Mouse (Mus musculus) liver, adult 2 months (tissue): Measurements from ENCODE around the gene Nt5c3b. TPM values are rescaled to one million over a fixed set of nuclear protein-coding genes. Genes with fewer than 3 reads are reported as not detected.

Experiments used
- DNase-seq: peaks from one replicate; pipeline ENCODE4 v3.0.0-alpha.2; 2011; ENCODE audit warnings: low read depth, low spot score; ENCODE audit errors: extremely low read depth
- H3K27ac ChIP-seq: fragments of 200-500 bp; replicated peaks from 2 replicates; pipeline ENCODE4 v1.5.1; 2012; ENCODE audit warnings: low read depth, mild to moderate bottlenecking, control low read depth, inconsistent platforms, low read length; ENCODE audit not compliant: insufficient read depth
- H3K27me3 ChIP-seq: fragments of 200-500 bp; 2 replicates; pipeline ENCODE4 v1.6.1; 2012; ENCODE audit warnings: mild to moderate bottlenecking, moderate library complexity, low read length, inconsistent platforms; ENCODE audit not compliant: control insufficient read depth, insufficient read depth
- H3K36me3 ChIP-seq: fragments of 200-500 bp; 2 replicates; pipeline ENCODE4 v1.6.1; 2012; ENCODE audit warnings: low read length, inconsistent platforms; ENCODE audit not compliant: control insufficient read depth, insufficient read depth
- H3K4me1 ChIP-seq: fragments of 200-500 bp; 2 replicates; pipeline ENCODE4 v1.6.1; 2011; ENCODE audit warnings: low read length; ENCODE audit not compliant: control insufficient read depth, insufficient read depth
- H3K4me3 ChIP-seq: fragments of 200-500 bp; 2 replicates; pipeline ENCODE4 v1.5.1; 2011; ENCODE audit warnings: low read depth, mild to moderate bottlenecking, control low read depth, low read length, moderate library complexity; ENCODE audit not compliant: insufficient read depth
- H3K79me2 ChIP-seq: fragments of 200-500 bp; 2 replicates; pipeline ENCODE4 v1.6.1; 2012; ENCODE audit warnings: inconsistent platforms, mild to moderate bottlenecking, low read length, moderate library complexity; ENCODE audit not compliant: control insufficient read depth, insufficient read depth
- H3K9ac ChIP-seq: fragments of 200-500 bp; 2 replicates; pipeline ENCODE4 v1.6.1; 2012; ENCODE audit warnings: low read depth, mild to moderate bottlenecking, control low read depth, inconsistent platforms, low read length
- CTCF ChIP-seq: fragments of 200-500 bp; IDR thresholded peaks from 2 replicates; pipeline ENCODE4 v1.5.1; 2011; ENCODE audit warnings: low read depth, low read length, control low read depth
- POLR2A ChIP-seq: fragments of 200-500 bp; IDR thresholded peaks from 2 replicates; pipeline ENCODE4 v1.6.1; 2011; ENCODE audit warnings: low read length, control low read depth; ENCODE audit not compliant: insufficient read depth; ENCODE audit errors: extremely low read depth
- WGBS: fragments of 180-500 bp; shearing (Covaris S2); methylation state at CpG from one replicate; pipeline ENCODE4 v1.1.7; 2018; 5-methylcytosine and 5-hydroxymethylcytosine counted together
- polyA plus RNA-seq: library from polyadenylated mRNA; depleted of rRNA; stranded (reverse); fragments of >200 nt; gene quantifications from 2 replicates; pipeline ENCODE4 v1.2.3, GENCODE M21; 2012; rRNA removed
- total RNA-seq: library from RNA; depleted of rRNA; stranded (reverse); fragments of >200 nt; gene quantifications from 2 replicates; pipeline ENCODE4 v1.2.3, GENCODE M21; 2014; rRNA removed

Nt5c3b gene
- total and polyA plus RNA-seq, 2 experiments: 4.4 to 4.8 TPM

- Histone ChIP-seq H3K27me3 (no peaks in the 10 kb centered on the region), H3K27ac (no peak overlapping the region), H3K36me3 (peaks cover 43% of the 10 kb centered on the region), H3K79me2 (no peaks in the 10 kb centered on the region), H3K4me3 (no peak overlapping the region), H3K9ac (no peak overlapping the region), H3K4me1 (no peaks in the 10 kb centered on the region)
- no peak for TF ChIP-seq POLR2A
- no peak for TF ChIP-seq CTCF
- DNase-seq: no peak
- 93% methylated on average over 5 of the region's 5 CpGs for WGBS
Measured at GRCm38 (mm10) chr11:100378446-100378845, 63.2 kb downstream of the Nt5c3b start.

DNA sequence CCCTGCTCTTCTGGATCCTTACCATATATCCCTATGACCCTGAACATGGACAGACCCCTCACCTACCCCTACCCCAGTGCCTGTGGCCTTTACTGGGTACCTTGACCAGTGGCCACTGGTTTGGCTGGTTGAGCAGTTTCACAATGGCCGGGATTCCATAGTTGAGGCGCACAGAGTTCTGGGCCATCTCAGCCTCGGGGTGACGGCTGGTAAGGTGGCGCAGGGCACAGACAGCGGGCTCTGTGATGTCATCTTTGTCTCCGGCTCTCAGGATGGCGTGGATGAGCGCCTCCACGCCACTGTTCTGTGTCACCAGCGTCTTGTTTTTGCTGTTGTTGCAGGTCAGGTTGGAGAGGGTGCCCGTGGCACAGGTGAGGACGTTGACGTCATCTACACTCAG is 63.6 kb downstream of the Nt5c3b start:
- H3K4me3 ChIP-seq: no peak overlapping the region
- TF ChIP-seq CTCF: no peak
- no peak for TF ChIP-seq POLR2A
- no peak for DNase-seq
- H3K79me2 ChIP-seq: no peaks in the 10 kb centered on the region
- no peak overlapping the region for H3K9ac ChIP-seq
- WGBS: 90% methylated on average over 14 of the region's 14 CpGs
- no peaks in the 10 kb centered on the region for H3K27me3 ChIP-seq
- no peaks in the 10 kb centered on the region for H3K4me1 ChIP-seq
- peaks cover 46% of the 10 kb centered on the region for H3K36me3 ChIP-seq
- H3K27ac ChIP-seq: no peak overlapping the region

DNA sequence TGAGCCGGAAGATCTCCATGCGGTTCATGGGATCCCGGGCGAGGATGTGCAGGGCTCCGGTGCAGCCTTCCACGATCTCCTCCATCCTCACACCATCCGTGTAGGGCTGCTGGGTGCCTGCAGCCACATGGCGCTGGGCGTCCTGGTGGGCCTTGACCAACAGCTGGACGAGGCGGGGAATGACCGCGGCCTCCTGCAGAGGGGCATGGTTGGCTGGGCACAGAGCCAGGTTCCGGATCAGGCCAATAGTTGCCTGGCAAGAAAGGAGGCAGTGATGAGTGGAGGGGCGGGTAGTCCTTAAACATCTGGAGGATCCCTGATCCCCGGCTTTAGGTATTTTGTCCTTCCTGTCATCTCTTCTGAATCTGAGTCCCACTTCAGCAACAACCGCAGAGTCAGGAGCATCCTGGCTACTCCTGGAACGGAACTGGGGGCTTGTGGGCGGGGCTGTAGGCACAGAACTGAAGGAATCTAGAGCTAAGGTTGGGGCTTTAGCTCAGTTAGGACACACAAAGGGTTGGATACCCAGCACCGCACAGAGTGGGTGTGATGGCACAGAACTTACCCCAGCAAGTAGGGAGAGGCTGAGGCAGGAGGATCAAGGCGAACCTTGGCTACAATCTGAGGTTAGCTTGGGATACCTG is 64.7 kb downstream of the Nt5c3b start:
- H3K79me2 ChIP-seq: no peaks in the 10 kb centered on the region
- H3K9ac ChIP-seq: no peak overlapping the region
- no peaks in the 10 kb centered on the region for H3K27me3 ChIP-seq
- H3K36me3 ChIP-seq: peaks cover 48% of the 10 kb centered on the region
- H3K4me3 ChIP-seq: no peak overlapping the region
- no peaks in the 10 kb centered on the region for H3K4me1 ChIP-seq
- no peak for DNase-seq
- TF ChIP-seq CTCF (no peak), POLR2A (no peak)
- no peak overlapping the region for H3K27ac ChIP-seq
- WGBS: 94% methylated on average over 21 of the region's 21 CpGs

- H3K36me3 ChIP-seq: peaks cover 49% of the 10 kb centered on the region
- DNase-seq: no peak
- H3K4me1 ChIP-seq: no peaks in the 10 kb centered on the region
- 72% methylated on average over 4 of the region's 4 CpGs for WGBS
- H3K79me2 ChIP-seq: no peaks in the 10 kb centered on the region
- TF ChIP-seq POLR2A: no peak
- TF ChIP-seq CTCF: no peak
- H3K9ac ChIP-seq: no peak overlapping the region
- H3K27ac ChIP-seq: no peak overlapping the region
- no peak overlapping the region for H3K4me3 ChIP-seq
- no peaks in the 10 kb centered on the region for H3K27me3 ChIP-seq
Measured at GRCm38 (mm10) chr11:100376005-100376404, 65.6 kb downstream of the Nt5c3b start.

GRCm38 (mm10) chr11:100375127-100375526 is 66.5 kb downstream of the Nt5c3b start:
- no peak for TF ChIP-seq POLR2A
- no peak for TF ChIP-seq CTCF
- Histone ChIP-seq H3K4me1 (no peaks in the 10 kb centered on the region), H3K27ac (no peak overlapping the region), H3K36me3 (peaks cover 45% of the 10 kb centered on the region), H3K79me2 (no peaks in the 10 kb centered on the region), H3K9ac (no peak overlapping the region), H3K27me3 (no peaks in the 10 kb centered on the region), H3K4me3 (no peak overlapping the region)
- DNase-seq: no peak
- WGBS: 95% methylated on average over 9 of the region's 9 CpGs

Other genes starting within 250 kb of the Nt5c3b start
- gene Krt9, start 248.6 kb downstream of the Nt5c3b start, total RNA-seq: not detected in 2 replicates
- gene Krt9, start 248.6 kb downstream of the Nt5c3b start, polyA plus RNA-seq: not detected in 2 replicates
- not detected in 2 replicates for gene Krt14, start 234.3 kb downstream of the Nt5c3b start, total RNA-seq
- not detected in 2 replicates for gene Krt14, start 234.3 kb downstream of the Nt5c3b start, polyA plus RNA-seq
- not detected in 2 replicates for gene Krt16, start 192.9 kb downstream of the Nt5c3b start, total RNA-seq
- gene Krt16, start 192.9 kb downstream of the Nt5c3b start, polyA plus RNA-seq: not detected in 2 replicates
- not detected in 2 replicates for gene Krt17, start 180.8 kb downstream of the Nt5c3b start, total RNA-seq
- not detected in 2 replicates for gene Krt17, start 180.8 kb downstream of the Nt5c3b start, polyA plus RNA-seq
- not detected in 2 replicates for gene Krt42, start 171.9 kb downstream of the Nt5c3b start, total RNA-seq
- gene Krt42, start 171.9 kb downstream of the Nt5c3b start, polyA plus RNA-seq: not detected in 2 replicates
- 145 and 210 TPM in 2 replicates for gene Eif1, start 121.9 kb downstream of the Nt5c3b start, total RNA-seq
- gene Eif1, start 121.9 kb downstream of the Nt5c3b start, polyA plus RNA-seq: 86.6 and 104 TPM in 2 replicates
- gene Gast, start 107.4 kb downstream of the Nt5c3b start, total RNA-seq: not detected in 2 replicates
- not detected in 2 replicates for gene Gast, start 107.4 kb downstream of the Nt5c3b start, polyA plus RNA-seq
- 0.65 and 1.3 TPM in 2 replicates for gene Hap1, start 85.7 kb downstream of the Nt5c3b start, total RNA-seq
- 0.40 and 1.2 TPM in 2 replicates for gene Hap1, start 85.7 kb downstream of the Nt5c3b start, polyA plus RNA-seq
- 18.3 and 27.5 TPM in 2 replicates for gene Jup, start 44.0 kb downstream of the Nt5c3b start, total RNA-seq
- gene Jup, start 44.0 kb downstream of the Nt5c3b start, polyA plus RNA-seq: 69.5 and 86.0 TPM in 2 replicates
- gene P3h4, start 27.0 kb downstream of the Nt5c3b start, total RNA-seq: 1.2 and 1.5 TPM in 2 replicates
- gene P3h4, start 27.0 kb downstream of the Nt5c3b start, polyA plus RNA-seq: 0.81 and 1.2 TPM in 2 replicates
- 0.74 and 1.1 TPM in 2 replicates for gene Fkbp10, start 26.1 kb downstream of the Nt5c3b start, total RNA-seq
- gene Fkbp10, start 26.1 kb downstream of the Nt5c3b start, polyA plus RNA-seq: 1.7 and 1.9 TPM in 2 replicates
- 0.18 TPM in 1 of 2 replicates, not detected in the other for gene Klhl10, start 109 bp upstream of the Nt5c3b start, total RNA-seq
- gene Klhl10, start 109 bp upstream of the Nt5c3b start, polyA plus RNA-seq: 0.05 TPM in 1 of 2 replicates, not detected in the other
- gene Klhl11, start 30.9 kb upstream of the Nt5c3b start, total RNA-seq: 6.9 and 7.6 TPM in 2 replicates
- 1.1 and 1.6 TPM in 2 replicates for gene Klhl11, start 30.9 kb upstream of the Nt5c3b start, polyA plus RNA-seq
- gene Acly, start 86.2 kb upstream of the Nt5c3b start, total RNA-seq: 205 and 272 TPM in 2 replicates
- gene Acly, start 86.2 kb upstream of the Nt5c3b start, polyA plus RNA-seq: 118 and 124 TPM in 2 replicates
- 0.28 and 0.40 TPM in 2 replicates for gene Ttc25, start 103.8 kb upstream of the Nt5c3b start, total RNA-seq
- gene Ttc25, start 103.8 kb upstream of the Nt5c3b start, polyA plus RNA-seq: 0.04 and 0.05 TPM in 2 replicates
- gene Cnp, start 133.1 kb upstream of the Nt5c3b start, total RNA-seq: 10.1 and 11.6 TPM in 2 replicates
- gene Cnp, start 133.1 kb upstream of the Nt5c3b start, polyA plus RNA-seq: 11.0 and 17.3 TPM in 2 replicates
- 13.7 and 16.0 TPM in 2 replicates for gene Nkiras2, start 177.4 kb upstream of the Nt5c3b start, total RNA-seq
- gene Nkiras2, start 177.4 kb upstream of the Nt5c3b start, polyA plus RNA-seq: 32.0 and 33.4 TPM in 2 replicates
- 40.9 and 44.7 TPM in 2 replicates for gene Dnajc7, start 178.4 kb upstream of the Nt5c3b start, total RNA-seq
- 16.1 and 16.7 TPM in 2 replicates for gene Dnajc7, start 178.4 kb upstream of the Nt5c3b start, polyA plus RNA-seq